Mouse (Mus musculus): ENCODE results near the gene Krt16.

- no peak for TF ChIP-seq CTCF (IDR thresholded peaks at IDR 0.05; ENCODE audit: low read depth)
- no peak for TF ChIP-seq EP300 (IDR thresholded peaks at IDR 0.05; ENCODE audit: low read depth)
Measured at GRCm38 (mm10) chr11:100257967-100258366, 9.3 kb upstream of the Krt16 start.
